Mouse (Mus musculus): ENCODE results near the gene Gabarap.
A peak's percentile ranks its signal among the peaks of the same experiment; 100 is the strongest.

Gene Gabarap

GRCm38 (mm10) chr11:69970222-69970621 is 20.7 kb upstream of the Gabarap start:
- DNase-seq = no peak

DNA sequence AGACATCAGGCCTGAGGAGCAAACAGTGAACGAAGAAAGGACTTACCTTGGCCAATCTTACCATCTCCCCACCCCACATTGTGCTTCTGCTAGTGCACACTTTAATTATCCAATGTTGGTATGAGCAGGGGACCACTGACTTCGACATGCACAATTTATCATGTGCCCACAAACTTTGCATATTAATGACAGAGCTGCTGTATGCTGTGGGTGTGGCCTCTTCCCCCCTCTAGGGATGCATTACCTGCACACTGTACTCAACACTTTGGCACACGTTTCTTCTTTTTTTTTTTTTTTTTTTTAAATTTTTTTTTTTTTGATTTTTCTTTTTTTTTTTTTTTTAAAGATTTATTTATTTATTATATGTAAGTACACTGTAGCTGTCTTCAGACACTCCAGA is 20.2 kb upstream of the Gabarap start:
- no peak for DNase-seq

DNA sequence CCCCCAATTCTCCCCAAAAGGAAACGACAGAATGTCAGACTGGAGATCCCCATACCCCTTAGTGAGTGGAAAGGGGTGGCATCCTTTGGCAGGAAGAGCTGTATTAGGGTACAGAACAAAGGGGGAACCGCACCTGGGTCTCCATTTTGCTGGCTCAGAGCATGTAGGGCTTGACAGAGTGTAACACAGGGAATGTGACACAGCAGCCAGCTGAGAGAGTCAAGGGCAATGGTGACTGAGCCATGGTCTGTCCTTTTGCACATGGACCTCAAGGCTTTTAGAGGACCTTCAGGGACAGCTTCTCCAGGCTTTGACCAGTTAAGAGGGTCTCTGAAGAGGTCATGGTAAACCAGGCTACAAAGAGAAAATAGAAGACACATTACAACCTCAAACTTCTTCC is 16.0 kb upstream of the Gabarap start:
- no peak for DNase-seq

- no peak for DNase-seq
Observed at GRCm38 (mm10) chr11:69976271-69976670, 14.7 kb upstream of the Gabarap start.

- DNase-seq = no peak
Observed at GRCm38 (mm10) chr11:69979827-69980195, 11.1 kb upstream of the Gabarap start.

DNA sequence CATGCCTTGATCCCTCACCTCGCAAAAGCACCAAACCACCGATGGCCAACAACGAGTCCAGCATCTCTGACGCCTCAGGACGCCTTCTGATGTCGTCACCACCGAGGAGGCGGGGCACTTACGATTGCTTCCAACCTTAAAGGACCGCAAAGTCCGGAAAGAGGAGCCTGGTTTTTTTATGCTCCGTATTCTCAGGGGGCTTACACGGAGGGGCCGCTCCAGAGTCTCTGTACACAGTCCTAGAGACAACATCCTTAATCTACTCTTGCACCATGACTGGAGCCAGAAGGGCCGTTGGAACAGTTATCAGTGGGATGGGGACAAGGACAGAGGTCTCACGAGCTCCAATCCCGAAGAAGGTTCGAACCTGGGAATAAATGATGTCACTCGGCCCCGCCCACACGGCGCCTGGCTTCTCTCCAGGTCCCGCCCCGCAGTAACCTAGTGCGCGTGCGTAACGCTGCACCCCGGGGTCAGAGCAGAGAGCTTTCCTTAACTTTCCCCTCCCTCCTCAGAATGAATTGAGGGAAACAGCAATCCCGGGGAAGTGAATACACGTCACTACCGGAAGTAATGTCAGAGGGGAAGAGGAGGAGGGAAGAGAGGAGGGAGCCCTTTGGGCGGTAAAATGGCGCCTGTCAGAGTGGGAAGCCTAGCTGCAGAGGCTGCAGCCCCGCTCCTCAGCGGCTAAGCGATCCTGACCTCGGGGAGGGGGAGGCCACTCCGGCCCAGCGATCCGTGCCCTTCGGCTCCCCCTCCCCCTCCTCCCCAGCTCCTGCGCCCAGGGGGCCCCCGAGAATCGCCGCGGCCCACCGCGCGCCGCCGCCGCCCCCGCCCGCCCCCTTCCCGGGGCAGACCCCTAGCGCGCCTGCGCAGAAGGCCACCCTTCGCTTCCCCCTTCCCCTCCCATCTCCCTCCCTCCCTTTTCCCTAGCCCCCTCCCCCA is 10.5 kb upstream of the Gabarap start:
- DNase-seq = peak; percentile 96

DNA sequence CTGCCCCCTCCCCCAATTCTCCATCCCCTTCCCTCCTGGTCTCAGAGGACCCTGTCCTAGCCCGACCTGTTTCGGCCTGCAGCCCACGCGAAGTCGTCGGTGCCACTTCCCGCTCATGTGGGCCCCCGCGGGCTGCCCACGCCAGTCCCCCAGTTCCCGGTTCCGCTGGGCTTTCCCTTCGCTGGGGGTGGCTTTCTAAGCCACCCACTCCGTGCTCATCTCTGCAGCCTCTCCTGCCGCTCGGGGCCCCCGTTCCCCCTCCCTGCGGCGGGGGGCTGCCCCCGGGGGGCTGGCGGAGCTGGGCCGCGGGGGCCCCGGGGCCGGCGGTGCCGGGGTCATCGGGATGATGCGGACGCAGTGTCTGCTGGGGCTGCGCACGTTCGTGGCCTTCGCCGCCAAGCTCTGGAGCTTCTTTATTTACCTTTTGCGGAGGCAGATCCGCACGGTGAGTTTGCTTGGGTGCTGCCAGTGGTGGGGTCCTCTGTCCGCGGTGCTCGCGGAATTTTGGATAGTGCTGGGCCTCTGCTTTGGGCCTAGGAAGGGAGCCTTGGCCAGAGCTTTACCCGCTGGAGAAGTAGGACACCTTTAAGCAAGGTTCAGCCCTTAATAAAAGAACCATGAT is 9.7 kb upstream of the Gabarap start, which contains the start of gene Ctdnep1:
Ctdnep1 (plus strand) TSS at position 16 of the 622 bp plus-strand sequence.
- DNase-seq = no peak

- no peak for DNase-seq
Observed at GRCm38 (mm10) chr11:69982225-69982624, 8.7 kb upstream of the Gabarap start, which contains the start of gene Elp5. Gene Elp5, minus strand, starts transcription at chr11:69982517.

- DNase-seq = no peak
Observed at GRCm38 (mm10) chr11:69982877-69983276, 8.1 kb upstream of the Gabarap start.

DNA sequence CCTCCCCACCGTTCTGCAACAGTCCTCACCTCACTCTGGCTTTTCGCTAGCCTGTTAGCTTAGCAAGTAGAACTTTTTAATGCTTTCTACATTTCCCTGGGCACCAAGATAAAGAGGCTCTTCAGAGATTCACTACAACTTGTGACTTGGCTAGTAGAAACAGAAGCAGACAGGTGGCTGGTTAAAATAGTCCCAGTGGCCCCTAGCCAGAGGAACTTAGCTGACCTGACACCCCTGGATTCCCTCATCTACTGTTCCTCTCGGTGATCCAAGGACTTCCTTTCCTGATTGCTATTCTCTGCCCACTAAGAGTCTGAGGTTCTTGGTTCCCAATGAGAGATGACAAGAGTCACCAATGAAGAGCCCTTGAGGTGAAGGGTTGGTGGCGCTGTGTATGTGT is 7.6 kb upstream of the Gabarap start:
- no peak for DNase-seq

GRCm38 (mm10) chr11:69984431-69984830 is 6.5 kb upstream of the Gabarap start:
- DNase-seq = no peak

- DNase-seq = no peak
Observed at GRCm38 (mm10) chr11:69989949-69990348, 994 bp upstream of the Gabarap start.

DNA sequence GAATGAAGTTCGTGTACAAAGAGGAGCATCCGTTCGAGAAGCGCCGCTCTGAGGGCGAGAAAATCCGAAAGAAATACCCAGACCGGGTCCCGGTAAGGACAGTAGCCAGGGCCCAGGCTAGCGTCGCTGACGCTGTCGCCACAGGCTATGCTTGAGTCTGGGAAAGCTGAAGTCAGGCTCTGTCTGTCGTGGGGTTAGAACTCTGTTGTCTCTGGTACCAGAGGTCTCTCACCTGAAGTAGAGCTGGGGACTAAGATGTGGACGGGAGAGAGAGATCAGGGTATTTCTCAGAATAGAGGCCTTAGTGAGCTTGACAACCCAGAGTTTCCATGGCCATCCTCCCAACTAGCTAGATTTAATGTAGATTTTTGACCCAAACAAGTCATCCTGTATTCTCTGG is 768 bp downstream of the Gabarap start:
- DNase-seq = no peak

DNA sequence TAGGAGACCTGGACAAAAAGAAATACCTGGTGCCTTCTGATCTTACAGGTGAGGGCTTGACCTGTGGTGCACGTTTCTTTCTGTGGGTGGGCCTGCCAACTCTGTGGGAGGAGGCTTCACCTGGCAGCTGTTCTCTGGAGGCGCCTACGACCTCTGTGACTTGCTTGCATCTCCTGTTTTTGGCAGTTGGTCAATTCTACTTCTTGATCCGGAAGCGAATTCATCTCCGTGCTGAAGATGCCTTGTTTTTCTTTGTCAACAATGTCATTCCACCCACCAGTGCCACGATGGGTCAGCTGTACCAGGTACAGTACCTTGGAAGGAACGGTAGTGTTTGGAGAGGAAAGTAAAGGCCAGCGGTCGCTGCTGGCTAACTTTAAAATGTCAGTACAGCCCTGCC is 1.5 kb downstream of the Gabarap start:
- no peak for DNase-seq

- no peak for DNase-seq
Observed at GRCm38 (mm10) chr11:69992932-69993331, 2.0 kb downstream of the Gabarap start.

- DNase-seq = no peak
Observed at GRCm38 (mm10) chr11:69994401-69995090, 3.6 kb downstream of the Gabarap start.

DNA sequence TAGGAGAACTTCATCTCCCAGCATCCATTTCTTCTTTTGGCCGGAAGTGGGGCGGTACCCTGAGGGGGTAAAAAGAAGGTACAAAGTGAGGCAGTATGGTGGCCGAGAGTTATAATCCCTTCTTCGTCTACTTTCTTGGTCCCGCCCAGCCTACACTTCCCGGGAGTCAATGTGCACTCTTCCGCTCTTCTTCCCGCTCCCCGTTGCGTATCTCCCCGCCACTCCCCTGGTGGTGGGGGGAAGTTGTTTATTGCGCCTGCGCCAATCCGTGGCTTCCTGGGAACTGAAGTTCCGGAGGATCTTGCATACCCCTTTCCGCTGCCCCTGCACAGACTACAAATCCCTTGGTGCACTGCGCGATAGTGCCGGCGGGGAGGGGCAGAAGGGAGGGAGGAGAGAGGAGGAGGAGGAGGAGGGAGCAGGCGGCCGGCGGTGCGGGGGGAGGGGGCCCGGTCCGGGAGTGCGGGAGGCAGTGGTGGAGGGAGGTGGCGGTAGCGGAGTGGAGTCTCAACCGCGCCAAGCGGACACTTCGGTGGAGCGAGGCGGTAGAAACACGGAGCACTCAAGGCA is 4.5 kb downstream of the Gabarap start, which contains the start of gene Phf23:
Phf23 (plus strand) TSS at position 387 of the 570 bp plus-strand sequence.
- DNase-seq = peak; percentile 98

- peak; percentile 66 for DNase-seq
Observed at GRCm38 (mm10) chr11:69996161-69997061, 5.5 kb downstream of the Gabarap start.

DNA sequence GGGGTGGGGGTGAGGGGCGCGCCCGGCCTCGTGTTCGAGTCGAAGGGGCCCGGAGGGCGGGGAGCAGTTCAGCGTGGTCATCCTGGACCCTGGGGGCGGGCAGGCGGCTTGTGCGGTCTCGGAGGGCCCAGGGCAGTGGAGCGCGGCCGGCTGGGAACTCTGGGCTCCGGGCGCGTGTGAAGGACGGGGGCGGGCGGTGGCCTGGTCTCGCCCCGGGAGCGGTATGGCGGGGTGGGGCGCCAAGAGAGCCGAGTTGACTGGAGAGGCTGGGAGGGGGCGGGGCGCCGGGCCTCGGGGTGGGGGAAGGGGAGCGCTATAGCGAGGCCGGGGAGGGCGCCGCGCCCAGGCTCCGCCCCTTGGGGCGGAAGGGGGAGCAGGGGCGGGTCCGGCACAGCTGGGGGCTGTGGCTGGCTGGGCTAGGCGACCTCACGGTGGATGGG is 6.1 kb downstream of the Gabarap start:
- DNase-seq = peak; percentile 93

DNA sequence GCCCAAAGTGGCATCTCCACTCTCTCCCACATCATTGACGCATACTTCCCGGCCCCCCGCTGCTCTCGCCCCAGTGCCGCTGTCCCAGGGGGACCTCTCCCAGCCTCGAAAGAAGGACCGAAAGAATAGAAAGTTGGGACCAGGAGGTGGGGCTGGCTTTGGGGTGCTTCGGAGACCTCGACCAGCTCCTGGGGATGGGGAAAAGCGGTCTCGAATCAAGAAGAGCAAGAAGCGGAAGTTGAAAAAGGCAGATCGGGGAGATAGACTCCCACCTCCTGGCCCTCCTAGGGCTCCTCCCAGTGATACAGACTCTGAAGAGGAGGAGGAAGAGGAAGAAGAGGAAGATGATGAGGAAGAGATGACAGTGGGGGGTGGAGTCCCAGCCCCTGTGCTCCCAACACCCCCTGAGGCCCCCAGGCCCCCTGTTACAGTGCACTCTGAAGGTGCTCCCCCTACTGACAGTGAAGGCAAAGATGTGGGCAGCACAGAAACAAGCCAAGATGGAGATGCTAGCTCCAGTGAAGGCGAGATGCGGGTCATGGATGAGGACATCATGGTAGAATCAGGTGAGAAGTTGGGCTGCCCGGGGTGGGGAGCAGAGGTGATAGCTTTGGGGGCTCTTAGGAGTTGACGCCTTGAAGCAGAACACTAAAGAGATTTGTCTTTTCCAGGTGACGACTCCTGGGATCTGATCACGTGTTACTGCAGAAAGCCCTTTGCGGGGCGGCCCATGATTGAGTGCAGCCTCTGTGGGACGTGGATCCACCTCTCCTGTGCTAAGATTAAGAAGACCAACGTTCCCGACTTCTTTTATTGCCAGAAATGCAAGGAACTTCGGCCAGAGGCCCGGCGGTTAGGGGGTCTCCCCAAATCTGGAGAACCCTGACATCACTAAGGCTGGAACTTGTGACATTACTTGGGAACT is 7.9 kb downstream of the Gabarap start:
- DNase-seq = no peak

GRCm38 (mm10) chr11:69999666-70000065 is 8.7 kb downstream of the Gabarap start:
- no peak for DNase-seq

Data from lung, postnatal 14 days (tissue).